Mouse (Mus musculus): ENCODE measurements at regions not wholly inside any gene's neighbourhood (a gene's known extent, or its start where the extent isn't known, plus 50 kb on each side); places are given as distances from the start of the nearest gene placed in this dataset.
A peak's percentile ranks its signal among the peaks of the same experiment; 100 is the strongest.

- peak overlapping the region; percentile 36; the same call in 1 of the 2 replicates for H3K27ac ChIP-seq (ENCODE audit: low read length)
- H3K4me1 ChIP-seq (ENCODE audit: control insufficient read depth, insufficient read depth, low read length), result peaks cover 27% of the 10 kb centered on the region
- H3K9me3 ChIP-seq (ENCODE audit: control insufficient read depth, low read length), result no peaks in the 10 kb centered on the region
- no peaks in the 10 kb centered on the region for H3K36me3 ChIP-seq (ENCODE audit: control insufficient read depth, insufficient read depth, low read length)
- no peak overlapping the region; the same call in 1 of the 2 replicates for H3K4me2 ChIP-seq (ENCODE audit: low read depth, low read length)
- no peak overlapping the region for H3K9ac ChIP-seq (ENCODE audit: low read depth, low read length)
- ATAC-seq, result peak; percentile 73
- no peaks in the 10 kb centered on the region for H3K27me3 ChIP-seq (replicated peaks; ENCODE audit: control insufficient read depth, insufficient read depth, low read length)
- WGBS, result 41% methylated on average over 6 of the region's 6 CpGs
- H3K4me3 ChIP-seq (ENCODE audit: low read length), result no peak overlapping the region
Measured at GRCm38 (mm10) chr5:111506821-111507220, 89.7 kb downstream of the Mn1 start.

- no peak overlapping the region for H3K4me2 ChIP-seq (ENCODE audit: low read depth, low read length)
- ATAC-seq, result no peak
- H3K4me1 ChIP-seq (ENCODE audit: control insufficient read depth, insufficient read depth, low read length), result peaks cover 30% of the 10 kb centered on the region
- no peaks in the 10 kb centered on the region for H3K36me3 ChIP-seq (ENCODE audit: control insufficient read depth, insufficient read depth, low read length)
- 88% methylated on average over 2 of the region's 2 CpGs for WGBS
- H3K4me3 ChIP-seq (ENCODE audit: low read length), result no peak overlapping the region
- no peaks in the 10 kb centered on the region for H3K9me3 ChIP-seq (ENCODE audit: control insufficient read depth, low read length)
- H3K27me3 ChIP-seq (replicated peaks; ENCODE audit: control insufficient read depth, insufficient read depth, low read length), result no peaks in the 10 kb centered on the region
- no peak overlapping the region for H3K27ac ChIP-seq (ENCODE audit: low read length)
- no peak overlapping the region for H3K9ac ChIP-seq (ENCODE audit: low read depth, low read length)
Measured at GRCm38 (mm10) chr5:111507332-111507731, 90.2 kb downstream of the Mn1 start.

GRCm38 (mm10) chr5:111509014-111509561 lies 91.9 kb downstream of the Mn1 start:
- H3K9me3 ChIP-seq (ENCODE audit: control insufficient read depth, low read length), result no peaks in the 10 kb centered on the region
- peak overlapping the region; percentile 50 for H3K9ac ChIP-seq (ENCODE audit: low read depth, low read length)
- no peaks in the 10 kb centered on the region for H3K36me3 ChIP-seq (ENCODE audit: control insufficient read depth, insufficient read depth, low read length)
- H3K4me2 ChIP-seq (ENCODE audit: low read depth, low read length), result peak overlapping the region; percentile 60
- H3K4me3 ChIP-seq (ENCODE audit: low read length), result peak overlapping the region; percentile 37
- H3K27me3 ChIP-seq (replicated peaks; ENCODE audit: control insufficient read depth, insufficient read depth, low read length), result no peaks in the 10 kb centered on the region
- peaks cover 30% of the 10 kb centered on the region for H3K4me1 ChIP-seq (ENCODE audit: control insufficient read depth, insufficient read depth, low read length)
- peak; percentile 76 for ATAC-seq
- 3% methylated on average over 19 of the region's 21 CpGs for WGBS
- H3K27ac ChIP-seq (ENCODE audit: low read length), result peak overlapping the region; percentile 49

GRCm38 (mm10) chr5:111509575-111510057 lies 92.5 kb downstream of the Mn1 start:
- H3K36me3 ChIP-seq (ENCODE audit: control insufficient read depth, insufficient read depth, low read length), result no peaks in the 10 kb centered on the region
- H3K9ac ChIP-seq (ENCODE audit: low read depth, low read length), result peak overlapping the region; percentile 50
- H3K27me3 ChIP-seq (replicated peaks; ENCODE audit: control insufficient read depth, insufficient read depth, low read length), result no peaks in the 10 kb centered on the region
- peaks cover 30% of the 10 kb centered on the region for H3K4me1 ChIP-seq (ENCODE audit: control insufficient read depth, insufficient read depth, low read length)
- peak; percentile 45 for ATAC-seq
- no peaks in the 10 kb centered on the region for H3K9me3 ChIP-seq (ENCODE audit: control insufficient read depth, low read length)
- H3K27ac ChIP-seq (ENCODE audit: low read length), result peak overlapping the region; percentile 49
- peak overlapping the region; percentile 60 for H3K4me2 ChIP-seq (ENCODE audit: low read depth, low read length)
- H3K4me3 ChIP-seq (ENCODE audit: low read length), result peak overlapping the region; percentile 37
- WGBS, result 15% methylated on average over 9 of the region's 9 CpGs

GRCm38 (mm10) chr5:111510183-111510878 lies 93.2 kb downstream of the Mn1 start:
- Histone ChIP-seq H3K9me3 (ENCODE audit: control insufficient read depth, low read length) (no peaks in the 10 kb centered on the region), H3K4me2 (ENCODE audit: low read depth, low read length) (no peak overlapping the region), H3K4me1 (ENCODE audit: control insufficient read depth, insufficient read depth, low read length) (peaks cover 30% of the 10 kb centered on the region), H3K9ac (ENCODE audit: low read depth, low read length) (no peak overlapping the region), H3K36me3 (ENCODE audit: control insufficient read depth, insufficient read depth, low read length) (no peaks in the 10 kb centered on the region), H3K27me3 (replicated peaks; ENCODE audit: control insufficient read depth, insufficient read depth, low read length) (no peaks in the 10 kb centered on the region), H3K27ac (ENCODE audit: low read length) (0 out of 2 replicates have a peak overlapping the region, but pooled peaks have one; percentile 49), H3K4me3 (ENCODE audit: low read length) (no peak overlapping the region)
- ATAC-seq, result no peak
- WGBS, result 75% methylated on average over 5 of the region's 5 CpGs

GRCm38 (mm10) chr5:111510879-111511231 lies 93.7 kb downstream of the Mn1 start:
- 67% methylated on average over 6 of the region's 6 CpGs for WGBS
- no peaks in the 10 kb centered on the region for H3K36me3 ChIP-seq (ENCODE audit: control insufficient read depth, insufficient read depth, low read length)
- H3K4me2 ChIP-seq (ENCODE audit: low read depth, low read length), result no peak overlapping the region
- no peaks in the 10 kb centered on the region for H3K27me3 ChIP-seq (replicated peaks; ENCODE audit: control insufficient read depth, insufficient read depth, low read length)
- H3K9me3 ChIP-seq (ENCODE audit: control insufficient read depth, low read length), result no peaks in the 10 kb centered on the region
- no peak overlapping the region for H3K4me3 ChIP-seq (ENCODE audit: low read length)
- H3K4me1 ChIP-seq (ENCODE audit: control insufficient read depth, insufficient read depth, low read length), result peaks cover 29% of the 10 kb centered on the region
- no peak overlapping the region for H3K27ac ChIP-seq (ENCODE audit: low read length)
- no peak for ATAC-seq
- H3K9ac ChIP-seq (ENCODE audit: low read depth, low read length), result no peak overlapping the region

GRCm38 (mm10) chr5:111511982-111512381 lies 94.8 kb downstream of the Mn1 start:
- Histone ChIP-seq H3K9ac (ENCODE audit: low read depth, low read length) (no peak overlapping the region), H3K27me3 (replicated peaks; ENCODE audit: control insufficient read depth, insufficient read depth, low read length) (no peaks in the 10 kb centered on the region), H3K27ac (ENCODE audit: low read length) (no peak overlapping the region), H3K4me1 (ENCODE audit: control insufficient read depth, insufficient read depth, low read length) (peaks cover 18% of the 10 kb centered on the region), H3K36me3 (ENCODE audit: control insufficient read depth, insufficient read depth, low read length) (no peaks in the 10 kb centered on the region), H3K4me3 (ENCODE audit: low read length) (no peak overlapping the region), H3K4me2 (ENCODE audit: low read depth, low read length) (no peak overlapping the region), H3K9me3 (ENCODE audit: control insufficient read depth, low read length) (no peaks in the 10 kb centered on the region)
- WGBS, result 25% methylated on average over 10 of the region's 10 CpGs
- no peak for ATAC-seq

- ATAC-seq, result no peak
- H3K4me1 ChIP-seq (ENCODE audit: control insufficient read depth, insufficient read depth, low read length), result peaks cover 11% of the 10 kb centered on the region
- H3K9me3 ChIP-seq (ENCODE audit: control insufficient read depth, low read length), result no peaks in the 10 kb centered on the region
- H3K27ac ChIP-seq (ENCODE audit: low read length), result no peak overlapping the region
- no peaks in the 10 kb centered on the region for H3K36me3 ChIP-seq (ENCODE audit: control insufficient read depth, insufficient read depth, low read length)
- no peak overlapping the region for H3K9ac ChIP-seq (ENCODE audit: low read depth, low read length)
- H3K4me3 ChIP-seq (ENCODE audit: low read length), result no peak overlapping the region
- no peaks in the 10 kb centered on the region for H3K27me3 ChIP-seq (replicated peaks; ENCODE audit: control insufficient read depth, insufficient read depth, low read length)
- WGBS, result 77% methylated on average over 6 of the region's 6 CpGs
- H3K4me2 ChIP-seq (ENCODE audit: low read depth, low read length), result no peak overlapping the region
Measured at GRCm38 (mm10) chr5:111513976-111514375, 96.8 kb downstream of the Mn1 start.

GRCm38 (mm10) chr5:111519059-111519458 lies 101.9 kb downstream of the Mn1 start:
- Histone ChIP-seq H3K9ac (ENCODE audit: low read depth, low read length) (no peak overlapping the region), H3K4me2 (ENCODE audit: low read depth, low read length) (no peak overlapping the region), H3K27me3 (replicated peaks; ENCODE audit: control insufficient read depth, insufficient read depth, low read length) (no peaks in the 10 kb centered on the region), H3K9me3 (ENCODE audit: control insufficient read depth, low read length) (no peaks in the 10 kb centered on the region), H3K36me3 (ENCODE audit: control insufficient read depth, insufficient read depth, low read length) (no peaks in the 10 kb centered on the region), H3K4me1 (ENCODE audit: control insufficient read depth, insufficient read depth, low read length) (peaks cover 4% of the 10 kb centered on the region; the same call in 1 of the 2 replicates), H3K27ac (ENCODE audit: low read length) (no peak overlapping the region), H3K4me3 (ENCODE audit: low read length) (no peak overlapping the region)
- no peak for ATAC-seq
- 39% methylated on average over 3 of the region's 3 CpGs for WGBS

Measured in intestine, embryonic 16.5 days (tissue).